Mouse (Mus musculus): ENCODE measurements around the gene Srrm1.

DNA sequence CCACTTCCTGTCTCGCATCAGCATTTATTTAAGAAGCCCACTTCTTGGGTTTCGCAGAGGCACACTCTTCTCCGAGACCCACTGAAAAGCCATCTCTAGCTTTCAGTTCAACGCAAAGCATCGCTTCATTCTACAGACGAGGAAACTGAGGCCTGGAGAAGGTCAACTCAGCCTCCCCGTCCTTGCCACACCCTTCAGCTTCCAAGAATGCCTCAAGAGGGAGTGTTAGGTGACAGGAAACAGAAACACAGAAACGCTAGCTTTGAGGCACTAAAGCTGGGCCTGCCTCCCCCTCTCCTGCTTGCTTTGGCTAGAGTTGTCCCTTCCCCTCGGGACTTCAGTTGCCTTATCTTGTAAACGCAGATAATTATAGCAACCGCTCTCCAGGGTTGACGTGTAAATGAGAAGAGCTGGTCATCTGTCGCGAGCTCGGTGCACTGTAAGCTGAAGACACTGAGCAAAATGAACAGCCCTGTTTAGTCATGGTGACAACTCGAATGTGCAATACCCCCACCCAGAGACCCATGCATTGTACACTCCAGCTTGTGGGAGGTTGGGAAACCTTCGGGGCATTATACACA, 39.9 kb downstream of the Srrm1 start:
- no peak for TF ChIP-seq POLR2A (IDR thresholded peaks at IDR 0.05; ENCODE audit: insufficient read depth, low read length)
- no peak for TF ChIP-seq CTCF (IDR thresholded peaks at IDR 0.05; ENCODE audit: low read depth, low read length)
- peak; percentile 93 for TF ChIP-seq EP300 (IDR thresholded peaks at IDR 0.05; ENCODE audit: insufficient read depth, low read depth, low read length)
